ENCODE assay signal across 9 mouse cellular contexts in genomic region chr12:95696522-95697025, GRCm38 (mm10). TPM values are rescaled to one million over a fixed set of nuclear protein-coding genes. Genes with fewer than 3 reads are reported as not detected.
DNase-seq lines count a peak whose midpoint lies in the region; ATAC-seq and TF ChIP-seq lines count a peak whose summit lies in the region.
"Had no signal": no experiment of that assay in that cellular context is flagged by ENCODE, and none has a peak within 500 bp of the region (broad histone marks: within the 10 kb centered on the region; RNA-seq: fewer than 3 reads in every experiment).

No protein-coding gene starts in this region.

- peaks cover 61% of the 10 kb centered on the region for H3K4me1 ChIP-seq in kidney, embryonic 15.5 days
- H3K4me1 ChIP-seq in heart, embryonic 14.5 days (ENCODE audit: control insufficient read depth in 2 of 2, insufficient read depth in 2 of 2, low read length in 2 of 2) = peaks cover 2 to 33% of the 10 kb centered on the region in 2 experiments
- H3K4me1 ChIP-seq in midbrain, embryonic 10.5 days = peaks cover 52% of the 10 kb centered on the region

- peak overlapping the region; percentile 88 for H3K4me2 ChIP-seq in kidney, embryonic 15.5 days
- H3K4me2 ChIP-seq in heart, embryonic 14.5 days (ENCODE audit: low read length) = peak overlapping the region; percentile 96

- no peaks in the 10 kb centered on the region for H3K36me3 ChIP-seq in kidney, embryonic 15.5 days
- no peaks in the 10 kb centered on the region for H3K36me3 ChIP-seq in heart, embryonic 14.5 days (ENCODE audit: control insufficient read depth, insufficient read depth, low read length)
- no peaks in the 10 kb centered on the region for H3K36me3 ChIP-seq in midbrain, embryonic 10.5 days

- no peak for TF ChIP-seq CTCF in brain, embryonic 14.5 days (IDR thresholded peaks at IDR 0.05; ENCODE audit: borderline replicate concordance, extremely low read depth, insufficient read depth, insufficient read length)

- ATAC-seq in kidney, embryonic 15.5 days (replicated peaks; ENCODE audit: low FRiP score) = no peak
- no peak for ATAC-seq in heart, embryonic 14.5 days (ENCODE audit: insufficient number of reproducible peaks, insufficient read depth, low FRiP score, low read depth)

- peaks cover 11% of the 10 kb centered on the region for H3K27me3 ChIP-seq in kidney, embryonic 15.5 days
- no peaks in the 10 kb centered on the region for H3K27me3 ChIP-seq in heart, embryonic 14.5 days (ENCODE audit: control insufficient read depth, insufficient read depth, low read length)
- peaks cover 52% of the 10 kb centered on the region for H3K27me3 ChIP-seq in midbrain, embryonic 10.5 days (ENCODE audit: low read depth, poor library complexity, severe bottlenecking)
- H3K27me3 ChIP-seq: Patski had no signal

- DNase-seq in kidney, postnatal 25 days = no peak
- DNase-seq in brain, embryonic 14.5 days (ENCODE audit: low read depth) = peak; percentile 59
- DNase-seq in midbrain, embryonic 10.5 days (ENCODE audit: low spot score) = peak; percentile 25
- no peak for DNase-seq in urinary bladder, postnatal 4 days (ENCODE audit: low spot score in 2 of 2)
- DNase-seq in cerebellum, adult 9-10 months = no peak
- no peak for DNase-seq in urinary bladder, adult 2 months (ENCODE audit: low spot score)

- peak overlapping the region; percentile 85 for H3K9ac ChIP-seq in kidney, embryonic 15.5 days
- peak overlapping the region; percentile 95 for H3K9ac ChIP-seq in heart, embryonic 14.5 days (ENCODE audit: low read length)

- TF ChIP-seq POLR2A in brain, embryonic 14.5 days (IDR thresholded peaks at IDR 0.05; ENCODE audit: borderline replicate concordance, extremely low read depth, insufficient read depth, insufficient read length, poor library complexity, severe bottlenecking) = no peak

- WGBS in kidney, embryonic 15.5 days = under 1% methylated on average over 6 of the region's 6 CpGs
- WGBS in heart, embryonic 14.5 days = 10% methylated on average over 6 of the region's 6 CpGs
- whole genome bisulfite sequencing in midbrain, embryonic 10.5 days = under 1% methylated on average over 6 of the region's 6 CpGs

- peak overlapping the region; percentile 96 for H3K27ac ChIP-seq in kidney, embryonic 15.5 days
- H3K27ac ChIP-seq in heart, embryonic 14.5 days (replicated peaks in 1 of 2; ENCODE audit: control insufficient read depth in 1 of 2, insufficient read depth in 1 of 2, low read depth in 2 of 2, low read length in 2 of 2) = peak overlapping the region; percentile 16 to 94; a peak in 1 of 4 replicates
- H3K27ac ChIP-seq in midbrain, embryonic 10.5 days (replicated peaks) = peak overlapping the region; percentile 92

- no peaks in the 10 kb centered on the region for H3K9me3 ChIP-seq in kidney, embryonic 15.5 days (replicated peaks)
- no peaks in the 10 kb centered on the region for H3K9me3 ChIP-seq in heart, embryonic 14.5 days (ENCODE audit: control insufficient read depth, low read length)
- no peaks in the 10 kb centered on the region for H3K9me3 ChIP-seq in midbrain, embryonic 10.5 days (replicated peaks)

- H3K4me3 ChIP-seq in kidney, embryonic 15.5 days (replicated peaks) = peak overlapping the region; percentile 86
- peak overlapping the region; percentile 82 to 97 for H3K4me3 ChIP-seq in heart, embryonic 14.5 days (ENCODE audit: control insufficient read depth in 1 of 2, insufficient read depth in 1 of 2, low read depth in 1 of 2, low read length in 2 of 2)
- H3K4me3 ChIP-seq in midbrain, embryonic 10.5 days = peak overlapping the region; percentile 75

RNA-seq across cellular contexts. Expression of gene Flrt2, which starts 4.5 kb away (rescaled TPM):
- 35.4 and 37.0 TPM in 2 replicates for polyA plus RNA-seq in kidney, embryonic 15.5 days (2015; fragmentation: Nextera tagmentation; extraction: Ambion mirVana)
- 16.7 and 27.0 TPM in 2 replicates for polyA plus RNA-seq in brain, embryonic 14.5 days (2012; rRNA removed)
- polyA plus RNA-seq in heart, embryonic 14.5 days (2014; fragmentation: Nextera tagmentation; extraction: Ambion mirVana) = 31.4 and 32.7 TPM in 2 replicates
- polyA plus RNA-seq in midbrain, embryonic 10.5 days (2016; fragmentation: Nextera tagmentation; extraction: Ambion mirVana) = 29.1 and 30.1 TPM in 2 replicates
- 9.5 and 11.7 TPM in 2 replicates for polyA plus RNA-seq in urinary bladder, adult 2 months (2012; rRNA removed)

Comparison
In these comparisons a context has a peak if more than half of its experiments do, and no peak if none do; other contexts are left out.
1. DNase-seq: peak in brain, embryonic 14.5 days (single experiment) and midbrain, embryonic 10.5 days (single experiment); none in kidney, postnatal 25 days (0 of 2), urinary bladder, postnatal 4 days (0 of 2), cerebellum, adult 9-10 months (single experiment) and urinary bladder, adult 2 months (single experiment).
2. Peak in every context shown above with its lines, with median percentiles within 50 percentile points of each other: H3K27ac ChIP-seq and H3K4me3 ChIP-seq.